Mouse (Mus musculus) left cerebral cortex, postnatal 10 days (tissue): ENCODE data around the gene Pou2f1. TPM values are rescaled to one million over a fixed set of nuclear protein-coding genes. Genes with fewer than 3 reads are reported as not detected.
"Not testable (repeated sequence)": the region's sequence is repeated elsewhere in the genome, so short reads cannot be mapped to it uniquely, and the experiment has no call there.

Experiments
- DNase-seq, 2 experiments: peaks; one replicate each; pipeline ENCODE4 v3.0.0; 2021 to 2022; ENCODE audit warnings: low spot score in 2 of 2, mixed read lengths in 1 of 2; ENCODE audit errors: extremely low spot score in 1 of 2
- intact Hi-C: fragments of 180-260 bp; cut with DNase I; formaldehyde crosslinking; loops from one replicate; pipeline ENCODE4 v1.15.1; 2025
- total RNA-seq, 2 experiments: library from RNA; stranded (reverse); gene quantifications; 2 replicates each; pipeline ENCODE4 v1.2.3; 2021

Gene Pou2f1
- total RNA-seq, 2 experiments from 2014 or later: 17.5 to 18.0 TPM

DNA sequence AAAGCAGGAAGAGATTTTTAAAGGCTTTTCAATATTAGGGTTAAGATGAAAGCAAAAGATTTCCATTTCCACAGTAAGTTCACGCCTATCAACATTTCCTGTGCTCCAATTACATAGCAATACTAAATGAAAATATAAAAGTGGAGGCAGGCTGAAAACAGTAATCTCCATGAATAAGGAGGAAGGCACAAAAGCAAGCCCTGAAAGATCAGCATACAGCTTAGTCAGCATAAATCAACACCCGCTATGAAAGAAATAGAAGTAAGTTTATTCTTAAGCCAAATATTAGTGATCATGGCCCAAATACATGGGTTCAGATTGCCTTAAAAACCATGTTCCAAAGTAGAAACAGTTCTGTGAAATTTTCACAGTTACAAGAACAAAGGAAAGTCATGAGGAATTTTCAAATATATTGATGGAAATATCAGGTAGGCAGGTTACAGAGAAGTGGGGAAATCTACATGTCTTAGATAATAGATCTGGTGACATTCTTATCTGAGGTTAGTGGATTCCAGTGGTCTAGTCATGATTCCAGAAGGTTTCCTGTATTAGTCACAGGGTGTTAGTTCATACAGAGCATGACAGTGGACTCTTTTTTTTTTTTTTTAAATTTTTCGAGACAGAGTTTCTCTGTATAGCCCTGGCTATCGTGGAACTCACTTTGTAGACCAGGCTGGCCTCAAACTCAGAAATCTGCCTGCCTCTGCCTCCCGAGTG, 6.3 kb upstream of the Pou2f1 start:
- DNase-seq: no peak
- intact Hi-C loops: loop anchor here (10.0 kb wide), 1 partner anchor 366 kb away; the partner anchor contains the start of gene Tada1

DNA sequence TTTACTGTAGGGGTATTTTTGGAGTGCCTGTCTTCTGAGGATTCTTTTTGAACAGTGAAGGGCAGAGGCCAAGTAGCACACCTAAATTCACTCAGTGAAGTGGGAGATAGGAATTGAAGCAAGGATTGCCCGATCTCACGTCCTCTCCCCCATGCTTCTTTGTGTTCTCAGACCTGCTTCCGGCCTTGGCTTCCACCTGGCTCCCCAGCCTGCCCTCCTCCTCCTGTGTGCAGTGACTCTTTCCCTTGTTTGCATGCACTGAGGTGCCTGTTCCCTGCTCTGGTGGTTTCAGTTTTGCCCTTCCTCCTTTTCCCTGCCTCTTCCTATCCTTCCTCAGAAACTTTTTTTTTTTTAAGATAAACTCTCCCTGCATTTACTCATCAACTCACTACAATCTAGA, 4.5 kb upstream of the Pou2f1 start:
- intact Hi-C loops: loop anchor here (10.0 kb wide), 1 partner anchor 368 kb away; the partner anchor contains the start of gene Tada1
- DNase-seq: no peak

DNA sequence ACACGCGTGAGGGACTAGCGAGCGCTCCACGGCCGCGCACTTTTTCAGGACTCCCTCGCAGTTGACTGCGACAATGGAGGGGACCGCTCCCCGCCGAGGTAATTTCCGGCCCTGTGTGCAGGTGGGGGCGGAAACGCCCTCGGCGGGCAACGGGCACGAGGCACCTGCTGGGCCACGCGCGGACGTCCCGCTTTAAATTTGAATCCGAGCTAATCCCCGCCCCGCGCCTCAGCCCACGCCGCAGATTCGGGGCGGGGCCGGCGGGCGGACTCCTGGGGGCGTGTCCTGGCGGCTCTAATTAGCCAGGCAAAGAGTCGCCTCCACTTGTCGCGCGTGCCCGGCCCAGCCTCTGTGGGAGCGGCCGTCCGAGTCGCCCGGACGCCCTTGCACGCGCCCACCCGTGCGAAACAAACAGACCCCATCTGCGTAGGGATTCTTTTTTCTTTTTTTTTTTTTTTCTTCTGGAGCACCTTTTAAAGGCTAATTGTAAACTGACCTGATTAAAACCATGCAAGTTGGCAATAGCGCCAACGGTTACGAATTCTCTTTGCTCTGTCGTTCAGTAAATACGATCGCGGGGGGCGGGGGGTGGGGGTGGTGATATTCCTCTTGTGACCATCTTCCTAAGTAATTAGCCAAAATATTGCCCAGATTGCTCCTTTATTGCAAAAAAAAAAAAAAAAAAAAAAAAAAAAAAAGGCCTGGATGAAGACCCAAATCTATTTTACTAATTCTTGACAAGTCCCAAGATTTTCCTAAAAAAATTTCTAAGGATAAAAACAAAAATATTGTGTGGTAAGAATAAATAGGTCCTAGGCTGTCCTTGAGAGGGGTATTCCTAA, 924 bp upstream of the Pou2f1 start:
- intact Hi-C loops: loop anchor here (5.0 to 10.0 kb wide), 2 partner anchors 226 to 371 kb away; partner anchors contain the start of gene Tada1
- DNase-seq: peak; percentile 85 to 95

DNA sequence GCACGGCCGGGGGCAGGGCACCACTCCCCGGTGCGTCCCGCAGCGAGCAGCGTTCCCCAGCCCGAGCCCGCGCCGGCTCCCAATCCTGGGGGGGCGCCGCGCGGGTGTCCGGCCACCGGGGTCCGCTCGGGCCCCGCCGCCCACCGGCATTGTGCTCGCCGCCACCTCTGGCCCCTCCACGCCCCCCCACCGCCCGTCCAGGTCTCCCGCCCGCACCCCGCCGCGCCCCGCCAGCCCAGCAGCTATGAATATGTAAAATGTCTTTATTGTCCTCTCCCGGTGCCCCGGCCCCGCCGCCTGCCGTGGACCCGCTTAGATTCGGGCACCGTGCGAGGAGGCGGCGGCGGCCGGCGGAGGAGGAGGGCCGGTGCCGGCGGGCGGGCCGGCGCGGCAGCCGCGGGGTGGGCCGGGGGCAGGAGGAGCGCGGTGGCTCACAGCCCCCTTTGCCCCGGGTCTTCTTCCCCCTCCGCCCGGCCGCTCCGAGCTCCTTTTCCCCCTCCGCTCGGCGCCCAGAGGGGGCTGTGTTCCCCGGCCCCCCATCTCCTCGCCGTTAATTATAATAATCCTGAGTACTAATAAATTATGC, 481 bp downstream of the Pou2f1 start:
- peak; percentile 8 to 75 for DNase-seq

DNA sequence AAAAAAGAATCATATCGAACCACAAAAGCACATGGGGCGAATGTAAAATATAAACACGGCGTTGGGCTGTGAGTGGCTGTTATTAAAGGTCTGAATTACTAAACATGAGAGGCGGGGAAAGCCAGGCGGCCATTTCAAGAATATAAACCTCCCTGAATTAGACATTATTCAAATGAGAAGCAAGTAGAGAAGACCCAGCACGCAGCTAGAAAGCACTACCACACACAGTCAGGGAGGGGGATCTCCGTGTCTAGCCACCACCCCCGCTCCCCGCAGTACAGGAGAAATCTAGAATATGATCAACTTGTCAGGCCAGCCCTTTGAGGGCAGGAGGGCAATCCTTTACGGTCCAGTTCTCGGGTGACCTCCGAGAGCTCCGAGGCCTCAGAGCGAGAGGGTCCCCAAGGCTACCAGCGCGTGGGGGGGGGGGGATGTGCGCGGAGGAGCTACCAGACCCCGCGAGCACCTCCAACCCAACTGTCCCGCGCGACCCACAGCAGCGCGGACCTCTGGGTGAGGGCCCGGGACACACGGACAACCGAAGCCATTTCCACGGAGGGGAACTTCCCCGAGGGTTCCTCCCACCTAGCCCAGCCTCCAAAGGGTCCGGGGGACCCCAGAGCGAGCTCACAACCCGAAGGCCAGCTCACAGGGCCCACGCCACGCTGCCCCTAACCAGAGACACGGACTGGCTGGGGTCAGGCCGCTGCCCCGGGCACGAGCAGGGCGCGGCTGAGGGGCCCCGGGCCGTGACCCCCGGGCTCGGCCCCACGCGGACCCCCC, 1.2 kb downstream of the Pou2f1 start:
- peak; percentile 32 to 60 for DNase-seq
- intact Hi-C loops: loop anchor here (5.0 to 10.0 kb wide), 2 partner anchors 224 to 373 kb away; partner anchors contain the start of gene Tada1

More for the DNA sequence above, 481 bp downstream of the Pou2f1 start:
- intact Hi-C loops: loop anchor here (1.0 to 10.0 kb wide), 3 partner anchors 152 to 373 kb away; partner anchors contain the start of gene Tada1

DNA sequence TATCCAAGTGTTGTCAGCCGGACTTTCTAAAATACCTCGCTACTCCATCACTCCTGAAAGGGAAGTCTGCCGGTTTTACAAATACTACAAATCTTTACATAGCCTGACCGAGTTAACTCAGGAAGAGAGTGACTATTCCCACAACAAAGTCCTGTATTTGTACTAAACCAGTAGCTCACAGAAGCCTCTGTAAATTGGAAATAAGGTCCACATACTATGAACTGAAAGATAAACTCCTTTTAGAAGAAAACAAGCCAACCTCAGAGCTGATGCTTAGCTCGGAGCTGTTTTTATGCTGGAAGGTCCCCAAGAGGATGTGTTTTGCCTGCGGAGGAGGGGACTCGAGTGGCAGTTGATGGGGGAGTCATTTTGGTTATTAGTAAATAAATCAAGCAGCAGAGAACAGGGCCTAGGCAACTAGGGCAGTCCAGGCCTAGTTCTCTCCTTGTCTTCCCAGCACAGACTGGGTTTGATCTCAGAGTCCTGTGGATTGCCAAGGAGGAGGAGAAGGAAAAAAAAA, 1.8 kb downstream of the Pou2f1 start:
- intact Hi-C loops: loop anchor here (5.0 to 10.0 kb wide), 2 partner anchors 223 to 374 kb away; partner anchors contain the start of gene Tada1

DNA sequence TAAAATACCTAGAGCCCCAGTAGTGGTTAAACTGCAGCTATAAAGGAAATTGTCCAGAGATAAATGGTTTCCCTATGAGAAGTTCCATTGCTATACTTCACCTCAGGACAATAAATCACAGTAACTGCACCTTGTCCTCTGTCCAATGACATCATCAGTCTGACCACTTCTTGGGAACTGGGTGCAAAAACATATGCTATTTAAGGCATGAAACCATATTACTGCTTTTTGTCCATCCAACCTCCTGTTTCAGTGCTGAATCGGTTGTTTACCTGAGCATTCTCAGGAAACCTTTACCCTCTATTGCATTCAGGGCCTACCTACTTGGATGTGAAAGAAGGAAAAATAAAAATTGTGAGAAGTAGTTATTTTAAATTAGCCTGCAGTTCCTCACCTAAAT, 2.8 kb downstream of the Pou2f1 start:
- intact Hi-C loops: loop anchor here (5.0 to 10.0 kb wide), 2 partner anchors 222 to 375 kb away; partner anchors contain the start of gene Tada1
- DNase-seq: no peak

More for the DNA sequence above, 1.8 kb downstream of the Pou2f1 start:
- DNase-seq: peak in 1 of 2 experiments; percentile 24

DNA sequence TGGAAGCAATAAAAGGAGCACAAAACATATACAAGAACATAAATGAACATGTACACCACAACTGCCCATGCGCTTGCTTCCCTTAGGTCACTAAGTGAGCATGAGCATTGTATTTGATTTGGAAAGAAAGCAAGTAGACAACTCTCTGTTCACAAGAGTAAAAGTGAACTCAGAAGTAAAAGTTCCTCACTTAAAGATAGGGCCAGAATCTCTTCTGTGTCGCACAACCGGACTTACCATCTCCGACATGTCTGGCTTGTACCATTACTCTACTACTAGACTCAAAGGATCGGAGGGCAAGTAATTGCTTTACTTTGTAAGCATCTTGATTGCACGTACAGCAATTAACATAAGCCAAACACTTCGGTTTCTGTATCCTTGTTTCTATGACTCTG, 6.8 kb downstream of the Pou2f1 start:
- intact Hi-C loops: no loop called here
- no peak for DNase-seq

DNA sequence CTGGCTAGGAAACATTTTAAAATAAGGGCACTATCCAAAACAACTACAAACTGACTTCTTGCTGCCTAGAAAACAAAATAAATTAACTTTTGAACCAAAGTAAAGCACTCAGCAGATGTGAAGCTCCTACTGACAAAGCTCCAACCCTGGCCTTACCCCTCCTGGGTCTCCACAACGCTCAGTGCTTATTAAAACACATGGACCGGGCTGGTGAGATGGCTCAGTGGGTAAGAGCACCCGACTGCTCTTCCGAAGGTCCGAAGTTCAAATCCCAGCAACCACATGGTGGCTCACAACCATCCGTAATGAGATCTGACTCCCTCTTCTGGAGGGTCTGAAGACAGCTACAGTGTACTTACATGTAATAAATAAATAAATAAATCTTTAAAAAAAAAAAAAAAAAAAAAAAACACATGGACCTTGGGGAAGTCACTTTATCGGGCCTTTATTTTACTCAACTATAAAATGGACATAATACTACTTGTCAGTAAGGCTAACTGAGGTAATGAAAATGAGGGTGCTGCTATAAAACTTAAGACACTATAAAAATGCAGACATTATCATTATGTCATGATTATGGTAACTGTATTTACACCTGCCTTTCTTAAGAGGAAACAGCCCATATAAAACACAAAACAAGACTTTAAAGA, 7.3 kb downstream of the Pou2f1 start:
- intact Hi-C loops, DNase-seq: not testable (repeated sequence)

DNA sequence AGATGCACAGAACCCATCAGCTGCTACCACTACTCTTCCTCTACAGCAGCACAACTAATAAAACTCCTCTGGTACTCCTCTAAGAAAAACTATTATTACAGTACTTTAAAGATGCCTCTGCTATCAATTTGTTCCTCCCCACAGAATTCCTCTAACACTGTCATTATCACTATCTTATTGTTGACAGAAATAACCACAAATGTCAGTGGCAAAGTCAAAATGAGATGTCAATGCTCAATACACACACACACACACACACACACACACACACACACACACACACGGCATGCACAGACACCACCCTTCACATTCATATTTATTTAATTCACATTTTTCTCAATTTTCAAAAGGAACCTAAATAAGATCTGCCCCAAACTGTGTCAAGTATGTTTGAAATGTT, 8.2 kb downstream of the Pou2f1 start:
- intact Hi-C loops: no loop called here
- DNase-seq: no peak

DNA sequence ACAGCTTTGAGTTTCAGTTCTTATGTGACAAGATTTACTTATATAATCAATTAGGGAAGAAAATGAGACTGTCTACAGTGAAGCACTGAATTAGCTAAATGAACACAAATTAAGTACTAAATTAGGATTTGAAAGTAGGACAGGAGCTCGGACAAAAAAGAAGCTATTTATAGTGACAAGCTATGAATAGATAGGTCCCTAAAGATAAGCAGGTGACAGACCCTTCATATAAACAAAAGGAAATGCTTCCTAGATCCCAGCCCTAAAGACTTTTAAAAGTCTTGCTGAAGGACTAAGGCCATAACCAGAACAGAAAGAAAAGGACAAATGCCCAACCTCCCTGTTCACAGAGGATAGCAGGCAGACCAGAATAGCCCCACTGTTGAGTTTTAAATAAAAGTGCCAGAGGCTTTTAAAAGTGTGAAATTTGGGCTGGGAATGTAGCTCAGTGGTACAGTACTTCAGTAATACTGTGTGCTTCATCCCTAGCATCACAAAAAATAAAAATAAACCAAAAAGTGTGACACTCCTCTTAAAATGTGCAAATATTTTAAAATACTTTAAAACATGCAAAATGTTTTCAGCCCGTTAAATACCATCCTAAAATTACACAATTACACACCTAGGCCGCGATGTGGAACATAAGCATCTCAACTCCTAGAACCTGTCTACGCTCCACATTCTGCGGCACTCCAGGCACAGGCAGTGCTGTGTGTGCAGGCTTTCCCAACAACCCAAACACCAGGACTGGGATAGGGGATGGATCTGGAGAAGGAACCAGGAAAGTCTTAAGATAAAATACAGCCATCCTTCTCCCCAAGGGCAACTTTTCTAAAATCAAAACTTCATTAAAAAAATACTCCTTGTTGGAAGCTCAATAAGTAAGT, 9.0 kb downstream of the Pou2f1 start:
- DNase-seq: no peak
- intact Hi-C loops: no loop called here

DNA sequence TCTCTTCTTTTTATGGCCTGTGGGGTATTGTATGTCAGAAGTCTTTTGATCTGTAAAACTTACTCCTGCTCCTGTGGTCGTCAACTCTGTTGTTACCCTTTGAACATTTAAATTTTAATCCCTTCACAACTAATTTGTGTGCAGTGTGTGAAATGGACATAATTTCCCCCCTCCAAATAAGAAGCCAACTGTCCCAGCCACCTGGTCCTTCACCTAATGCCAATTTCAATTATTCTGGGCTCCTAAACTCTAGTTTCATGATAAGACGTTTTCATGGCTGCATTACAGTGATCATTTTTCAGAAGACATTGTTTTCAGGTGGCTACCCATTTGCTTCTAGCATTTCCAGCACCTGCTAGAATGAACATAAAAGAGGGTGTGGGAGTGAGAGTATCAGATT, 13.9 kb downstream of the Pou2f1 start:
- intact Hi-C loops: no loop called here
- DNase-seq: no peak

DNA sequence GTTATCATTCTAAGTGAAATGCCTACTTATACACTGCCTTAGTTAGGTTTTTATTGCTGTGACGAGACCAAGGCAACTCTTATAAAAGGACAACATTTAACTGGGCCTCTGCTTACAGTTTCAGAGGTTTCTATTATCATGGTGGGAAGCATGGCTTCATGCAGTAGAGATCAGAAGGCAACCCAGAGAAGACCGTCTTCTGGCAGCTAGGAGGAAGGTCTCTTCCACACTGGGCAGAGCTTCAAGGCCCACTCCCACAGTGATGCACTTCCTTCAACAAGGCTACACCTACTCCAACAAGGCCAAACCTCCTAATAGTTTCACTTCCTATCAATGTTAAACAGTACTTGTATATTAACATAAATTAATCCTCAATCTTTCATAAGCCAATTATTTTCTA, 14.4 kb downstream of the Pou2f1 start:
- no peak for DNase-seq
- intact Hi-C loops: no loop called here

DNA sequence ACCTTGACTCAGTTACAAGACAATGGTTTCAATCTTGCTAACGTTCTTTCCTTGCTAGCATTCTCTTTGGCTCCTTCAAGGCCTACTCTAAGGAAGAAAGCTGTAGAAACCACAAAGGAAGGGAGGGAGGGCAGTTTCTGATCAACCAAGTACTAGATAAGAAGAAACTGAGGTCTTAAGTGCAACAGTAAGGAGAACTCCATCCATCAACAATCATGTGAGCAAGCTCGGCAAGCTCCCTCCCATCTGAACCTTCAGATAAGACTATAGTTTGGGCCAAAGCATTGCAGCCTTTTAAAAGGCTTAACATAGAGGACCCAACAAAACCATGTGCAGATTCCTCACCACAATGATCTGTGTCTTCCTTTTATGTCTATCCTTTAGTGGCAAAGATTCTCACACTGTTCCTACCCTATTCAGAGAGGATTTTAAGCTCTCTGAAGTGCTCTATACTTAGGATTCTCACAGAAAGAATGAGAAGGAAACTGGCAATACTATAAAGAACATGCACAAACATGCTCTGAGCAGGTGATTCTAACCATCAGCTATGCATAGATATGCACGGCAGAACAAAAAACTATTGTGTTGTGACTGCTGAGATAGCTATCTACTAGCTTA, 16.6 kb downstream of the Pou2f1 start:
- intact Hi-C loops: no loop called here
- DNase-seq: no peak

DNA sequence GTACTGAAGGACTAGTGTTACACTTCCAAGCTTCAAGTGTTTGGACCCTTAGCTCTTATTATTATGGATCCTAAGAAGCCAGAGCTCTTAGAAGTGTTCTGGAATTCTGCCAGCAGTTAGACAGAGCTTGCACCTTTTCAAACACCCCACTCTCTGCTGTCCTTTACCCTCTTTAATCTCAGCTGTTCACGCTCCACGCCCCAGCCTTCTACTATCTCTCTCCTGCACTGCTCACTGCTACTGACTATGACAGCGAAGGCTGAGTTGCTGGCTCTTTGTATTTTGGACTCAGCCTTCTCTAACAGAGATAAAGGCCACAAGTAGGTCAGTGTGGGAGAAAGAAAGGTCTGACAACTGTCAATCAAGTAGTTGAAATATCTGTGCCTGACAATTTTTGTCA, 17.3 kb downstream of the Pou2f1 start:
- no peak for DNase-seq
- intact Hi-C loops: no loop called here

DNA sequence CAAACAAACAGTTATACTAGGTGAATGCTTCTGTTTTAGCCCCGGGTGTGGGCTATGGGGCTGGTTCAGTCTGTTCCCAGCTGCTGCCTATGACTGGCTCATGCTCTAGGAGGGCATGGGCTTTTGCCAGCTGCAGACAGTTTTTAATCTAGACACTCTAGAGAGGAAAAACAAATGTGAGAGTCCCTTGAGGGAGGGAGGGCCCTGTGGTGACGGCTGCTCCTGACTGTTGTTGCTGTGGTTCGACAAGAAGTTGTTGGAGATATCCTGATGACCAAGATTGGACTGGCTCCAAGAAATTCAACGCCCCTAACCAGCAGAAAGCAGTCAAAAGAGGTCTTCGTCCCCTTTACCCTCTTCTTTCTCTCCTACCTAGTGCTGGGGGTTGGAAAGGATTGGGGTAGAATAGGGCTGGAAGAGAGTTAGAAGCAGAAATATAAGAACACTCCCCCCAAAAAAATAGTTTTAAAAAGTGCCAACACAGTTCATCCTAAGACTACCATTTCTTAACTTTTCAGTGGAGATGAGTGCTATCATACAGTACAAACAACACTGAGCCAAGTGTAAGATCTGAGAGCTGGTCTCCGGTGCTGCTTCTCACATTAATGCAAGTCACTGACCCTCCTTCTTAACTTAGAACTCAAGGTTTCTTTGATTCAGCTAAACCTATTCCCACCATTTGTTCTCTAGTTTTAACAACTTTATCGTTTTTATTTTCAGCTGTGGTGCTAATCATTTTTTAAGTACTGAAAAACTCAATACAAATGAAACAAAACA, 25.6 kb downstream of the Pou2f1 start:
- peak in 1 of 2 experiments; percentile 18 for DNase-seq
- intact Hi-C loops: no loop called here
